Mouse (Mus musculus): ENCODE results near the gene Coch. TPM values are rescaled to one million over a fixed set of nuclear protein-coding genes. Genes with fewer than 3 reads are reported as not detected.

Gene Coch
- polyA plus RNA-seq, 1 experiment from 2014 or later, result 11.5 TPM

DNA sequence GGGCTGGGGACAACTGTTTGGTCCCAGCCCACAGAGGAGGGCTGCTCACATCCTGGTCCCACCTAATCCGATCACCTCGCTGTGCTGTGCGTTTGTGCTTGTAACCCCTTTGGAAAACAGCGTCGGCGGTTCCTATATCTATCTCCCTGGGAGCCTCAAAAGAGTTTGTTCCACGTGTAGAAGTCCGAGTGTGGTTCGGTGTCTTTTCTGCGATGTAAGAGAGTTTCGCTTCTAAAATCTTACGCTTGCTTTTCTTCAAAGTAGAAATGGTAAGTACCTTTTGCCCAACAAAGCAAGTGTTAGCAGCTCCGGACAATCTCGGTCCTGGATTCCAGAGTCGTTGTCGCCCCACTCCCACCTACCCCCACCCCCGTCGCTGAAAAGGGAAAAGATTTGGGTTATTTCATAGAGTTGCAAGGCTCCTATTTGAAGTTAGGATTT, 909 bp downstream of the Coch start:
- peaks cover 57% of the 10 kb centered on the region for H3K27me3 ChIP-seq
- no peak overlapping the region for H3K27ac ChIP-seq (replicated peaks)
- ATAC-seq (ENCODE audit: low read depth), result peak; percentile 40; the same call in 1 of the 2 replicates
- H3K36me3 ChIP-seq, result no peaks in the 10 kb centered on the region
- WGBS, result 3% methylated on average over 18 of the region's 18 CpGs
- H3K9ac ChIP-seq, result peak overlapping the region; percentile 76
- H3K4me2 ChIP-seq, result peak overlapping the region; percentile 95
- H3K4me1 ChIP-seq (replicated peaks), result peaks cover 23% of the 10 kb centered on the region
- H3K9me3 ChIP-seq, result no peaks in the 10 kb centered on the region; the same call in 1 of the 2 replicates
- peak overlapping the region; percentile 72 for H3K4me3 ChIP-seq

DNA sequence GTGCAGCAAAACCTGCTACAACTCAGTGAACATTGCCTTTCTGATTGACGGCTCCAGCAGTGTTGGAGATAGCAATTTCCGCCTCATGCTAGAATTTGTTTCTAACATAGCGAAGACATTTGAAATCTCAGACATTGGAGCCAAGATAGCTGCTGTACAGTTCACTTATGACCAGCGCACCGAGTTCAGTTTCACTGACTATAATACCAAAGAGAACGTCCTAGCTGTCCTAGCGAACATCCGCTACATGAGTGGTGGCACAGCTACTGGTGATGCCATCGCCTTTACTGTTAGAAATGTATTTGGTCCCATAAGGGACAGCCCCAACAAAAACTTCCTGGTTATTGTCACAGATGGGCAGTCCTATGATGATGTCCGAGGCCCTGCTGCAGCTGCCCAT, 10.2 kb downstream of the Coch start:
- WGBS, result 98% methylated on average over 10 of the region's 10 CpGs

DNA sequence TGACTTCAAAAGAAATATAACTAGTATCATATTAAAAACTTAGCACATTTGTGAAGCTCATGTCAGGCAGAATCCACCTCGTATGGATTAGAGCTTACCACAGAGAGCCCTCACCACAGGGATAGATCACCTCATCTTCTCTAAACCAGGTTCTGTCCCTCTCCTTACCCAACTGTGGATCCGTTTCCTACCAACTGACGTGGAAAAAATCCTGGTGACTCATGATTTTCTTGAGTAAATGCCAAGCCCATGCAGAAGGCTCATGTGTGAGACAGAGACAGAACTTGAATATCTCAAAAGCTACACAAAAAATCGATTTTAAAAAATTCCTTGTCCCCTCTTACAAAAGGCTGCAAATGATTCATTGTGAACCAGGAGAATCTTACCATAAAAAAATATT, 13.0 kb downstream of the Coch start:
- Histone ChIP-seq H3K9me3 (no peaks in the 10 kb centered on the region), H3K4me1 (replicated peaks) (no peaks in the 10 kb centered on the region), H3K36me3 (peaks cover 41% of the 10 kb centered on the region), H3K27me3 (no peaks in the 10 kb centered on the region), H3K9ac (no peak overlapping the region), H3K4me3 (no peak overlapping the region), H3K4me2 (no peak overlapping the region), H3K27ac (replicated peaks) (no peak overlapping the region)
- ATAC-seq (ENCODE audit: low read depth), result no peak
- WGBS, result 87% methylated on average over 4 of the region's 4 CpGs

More for the DNA sequence above, 10.2 kb downstream of the Coch start:
- H3K27me3 ChIP-seq, result no peaks in the 10 kb centered on the region
- H3K4me1 ChIP-seq (replicated peaks), result no peaks in the 10 kb centered on the region
- H3K9ac ChIP-seq, result no peak overlapping the region
- no peak overlapping the region for H3K4me3 ChIP-seq
- no peak overlapping the region for H3K4me2 ChIP-seq
- H3K36me3 ChIP-seq, result peaks cover 30% of the 10 kb centered on the region
- ATAC-seq (ENCODE audit: low read depth), result 0 out of 2 replicates have a peak, but pooled peaks have one; percentile 27
- H3K27ac ChIP-seq (replicated peaks), result no peak overlapping the region
- no peaks in the 10 kb centered on the region for H3K9me3 ChIP-seq

DNA sequence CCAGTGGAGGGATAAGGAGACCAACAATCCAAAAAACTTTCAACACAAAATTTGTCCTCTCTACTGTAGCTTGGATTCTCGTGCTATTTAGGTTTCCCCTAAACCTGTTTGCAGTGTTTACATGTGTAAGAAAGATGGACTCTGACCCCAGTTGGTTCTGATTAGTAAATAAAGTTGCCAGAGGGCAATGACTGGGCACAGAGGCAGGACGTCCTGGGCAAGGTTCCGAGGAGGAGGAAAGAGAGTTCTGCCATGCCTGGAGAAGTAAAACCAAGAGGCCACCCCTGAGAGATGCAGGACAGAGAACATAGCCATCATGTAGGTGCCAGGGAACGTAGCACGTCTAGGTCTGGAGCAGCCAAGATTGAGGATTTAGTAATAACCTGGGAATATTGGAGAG, 19.2 kb downstream of the Coch start:
- Histone ChIP-seq H3K9me3 (no peaks in the 10 kb centered on the region), H3K4me2 (no peak overlapping the region), H3K27me3 (no peaks in the 10 kb centered on the region), H3K27ac (replicated peaks) (no peak overlapping the region), H3K9ac (no peak overlapping the region), H3K4me3 (no peak overlapping the region), H3K36me3 (peaks cover 60% of the 10 kb centered on the region), H3K4me1 (replicated peaks) (no peaks in the 10 kb centered on the region)
- ATAC-seq (ENCODE audit: low read depth), result no peak
- WGBS, result 92% methylated on average over 5 of the region's 5 CpGs

DNA sequence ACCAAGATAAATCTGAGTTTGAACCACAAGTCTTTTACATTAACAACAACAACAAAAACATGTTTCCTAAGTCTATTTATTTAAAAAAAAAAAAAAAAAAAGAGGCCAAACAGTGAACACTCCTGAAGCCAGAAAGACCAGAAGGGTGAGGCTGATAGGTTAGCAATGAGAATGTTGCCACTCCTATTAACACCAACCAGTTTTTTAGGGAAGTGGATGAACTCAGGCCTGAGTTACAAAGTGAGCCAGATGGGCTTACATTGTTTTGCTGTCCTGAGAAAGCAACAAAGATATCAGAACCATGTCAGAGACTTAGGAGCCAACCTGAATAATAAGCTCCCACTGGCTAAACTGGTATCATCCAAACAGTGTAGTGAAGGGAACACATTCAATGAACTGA, 27.4 kb downstream of the Coch start:
- ATAC-seq (ENCODE audit: low read depth), result no peak
- Histone ChIP-seq H3K36me3 (peaks cover 41% of the 10 kb centered on the region), H3K9ac (no peak overlapping the region), H3K4me3 (no peak overlapping the region), H3K27me3 (no peaks in the 10 kb centered on the region), H3K4me1 (replicated peaks) (no peaks in the 10 kb centered on the region), H3K27ac (replicated peaks) (no peak overlapping the region), H3K9me3 (no peaks in the 10 kb centered on the region), H3K4me2 (no peak overlapping the region)

DNA sequence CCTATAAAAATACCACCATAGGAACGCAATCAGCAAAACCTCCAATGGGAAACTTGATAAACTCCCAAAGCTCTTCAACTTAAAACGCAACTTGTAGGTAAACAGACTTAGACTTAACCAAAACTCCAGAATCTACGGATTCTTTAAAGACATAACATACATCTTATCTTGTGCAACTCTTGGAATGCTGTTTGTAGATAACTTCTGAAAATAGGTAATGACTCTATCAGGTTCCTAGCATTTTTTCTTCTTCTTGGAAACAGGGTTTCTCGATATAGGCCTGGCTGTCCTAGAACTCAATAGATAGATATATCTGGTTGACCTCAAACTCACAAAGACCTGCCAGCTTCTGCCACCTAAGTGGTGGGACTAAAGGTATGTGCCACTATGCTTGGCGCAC, 28.0 kb downstream of the Coch start:
- H3K27ac ChIP-seq (replicated peaks), result no peak overlapping the region
- no peaks in the 10 kb centered on the region for H3K27me3 ChIP-seq
- H3K4me2 ChIP-seq, result no peak overlapping the region
- ATAC-seq (ENCODE audit: low read depth), result no peak
- H3K9me3 ChIP-seq, result no peaks in the 10 kb centered on the region
- 96% methylated on average over 5 of the region's 5 CpGs for WGBS
- H3K4me3 ChIP-seq, result no peak overlapping the region
- H3K4me1 ChIP-seq (replicated peaks), result no peaks in the 10 kb centered on the region
- H3K36me3 ChIP-seq, result peaks cover 36% of the 10 kb centered on the region
- H3K9ac ChIP-seq, result no peak overlapping the region

DNA sequence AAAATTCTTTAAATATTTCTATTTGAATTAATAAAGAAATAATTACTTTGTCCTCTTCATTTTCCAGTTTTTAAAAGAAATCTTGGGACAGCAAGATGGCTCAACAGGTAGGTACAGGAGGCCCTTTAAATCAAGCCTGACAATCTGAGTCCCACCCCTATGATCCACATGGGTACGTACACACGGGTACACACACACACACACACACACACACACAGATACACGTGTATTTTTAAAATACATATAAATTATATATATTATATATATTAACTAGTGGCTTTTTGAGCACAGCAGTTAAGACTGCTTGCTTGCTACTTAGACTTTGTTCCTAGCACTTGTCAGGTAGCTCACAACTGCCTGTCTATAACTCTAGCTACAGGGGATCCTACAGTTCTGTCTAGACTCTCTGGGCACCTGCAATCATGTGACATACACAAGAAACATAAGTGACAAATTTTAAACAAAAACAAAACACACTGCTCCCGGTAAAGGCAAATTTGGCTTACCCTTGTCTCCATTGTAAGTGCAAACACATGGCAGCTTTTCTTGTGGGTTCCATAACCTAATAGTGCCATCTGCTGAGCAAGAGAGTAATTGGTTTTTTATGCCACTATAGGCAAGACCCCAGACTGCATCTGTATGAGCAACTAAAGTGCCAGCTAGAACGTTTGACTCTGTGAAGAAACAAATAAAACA, 29.7 kb downstream of the Coch start:
- peak; percentile 81; the same call in 1 of the 2 replicates for ATAC-seq (ENCODE audit: low read depth)
- Histone ChIP-seq H3K9ac (no peak overlapping the region), H3K36me3 (peaks cover 28% of the 10 kb centered on the region), H3K4me3 (no peak overlapping the region), H3K4me1 (replicated peaks) (no peaks in the 10 kb centered on the region), H3K9me3 (no peaks in the 10 kb centered on the region), H3K27me3 (no peaks in the 10 kb centered on the region), H3K27ac (replicated peaks) (no peak overlapping the region), H3K4me2 (no peak overlapping the region)
- WGBS, result 75% methylated on average over 5 of the region's 5 CpGs

DNA sequence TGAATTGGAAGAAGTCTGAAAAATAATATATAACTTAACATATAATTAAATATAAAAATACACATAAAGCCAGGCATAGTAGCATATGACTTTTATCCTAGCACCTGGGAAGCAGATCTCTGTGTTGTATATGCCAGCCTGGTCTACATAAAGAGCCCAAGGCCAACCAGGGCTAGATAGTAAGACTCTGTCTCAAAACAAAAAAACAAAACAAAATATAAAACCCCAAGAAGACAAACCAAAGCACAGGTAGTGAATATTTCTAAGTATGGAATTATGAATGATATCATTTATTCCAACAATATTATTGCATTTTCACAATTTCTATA, 30.2 kb downstream of the Coch start:
- no peak overlapping the region for H3K4me2 ChIP-seq
- 0 out of 2 replicates have a peak, but pooled peaks have one; percentile 40 for ATAC-seq (ENCODE audit: low read depth)
- H3K9ac ChIP-seq, result no peak overlapping the region
- H3K4me1 ChIP-seq (replicated peaks), result no peaks in the 10 kb centered on the region
- H3K27me3 ChIP-seq, result no peaks in the 10 kb centered on the region
- no peak overlapping the region for H3K27ac ChIP-seq (replicated peaks)
- H3K4me3 ChIP-seq, result no peak overlapping the region
- H3K9me3 ChIP-seq, result no peaks in the 10 kb centered on the region
- H3K36me3 ChIP-seq, result peaks cover 24% of the 10 kb centered on the region

DNA sequence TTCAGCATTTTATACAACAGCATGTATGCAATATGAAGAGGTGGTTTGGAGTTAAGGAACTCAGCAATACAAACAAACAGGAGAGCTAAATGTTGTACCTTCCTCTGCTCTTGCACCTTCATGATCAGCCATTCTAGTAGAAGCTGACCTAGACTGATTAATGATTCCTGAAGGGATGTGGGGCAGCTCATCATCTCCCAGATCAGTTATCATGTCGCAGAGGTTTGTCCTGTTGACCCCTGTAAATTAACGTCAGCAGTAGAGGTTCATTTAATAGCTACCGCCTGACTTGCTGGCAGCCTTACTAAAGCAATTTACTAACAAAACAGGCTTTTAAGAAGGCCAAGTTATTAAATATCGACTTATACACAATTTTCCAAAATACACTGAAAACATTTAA, 40.3 kb downstream of the Coch start:
- no peak overlapping the region for H3K9ac ChIP-seq
- no peaks in the 10 kb centered on the region; the same call in 1 of the 2 replicates for H3K36me3 ChIP-seq
- ATAC-seq (ENCODE audit: low read depth), result no peak
- H3K27me3 ChIP-seq, result no peaks in the 10 kb centered on the region
- no peak overlapping the region for H3K4me3 ChIP-seq
- H3K9me3 ChIP-seq, result no peaks in the 10 kb centered on the region
- no peaks in the 10 kb centered on the region for H3K4me1 ChIP-seq (replicated peaks)
- H3K4me2 ChIP-seq, result no peak overlapping the region
- no peak overlapping the region for H3K27ac ChIP-seq (replicated peaks)
- WGBS, result 72% methylated on average over 4 of the region's 4 CpGs

DNA sequence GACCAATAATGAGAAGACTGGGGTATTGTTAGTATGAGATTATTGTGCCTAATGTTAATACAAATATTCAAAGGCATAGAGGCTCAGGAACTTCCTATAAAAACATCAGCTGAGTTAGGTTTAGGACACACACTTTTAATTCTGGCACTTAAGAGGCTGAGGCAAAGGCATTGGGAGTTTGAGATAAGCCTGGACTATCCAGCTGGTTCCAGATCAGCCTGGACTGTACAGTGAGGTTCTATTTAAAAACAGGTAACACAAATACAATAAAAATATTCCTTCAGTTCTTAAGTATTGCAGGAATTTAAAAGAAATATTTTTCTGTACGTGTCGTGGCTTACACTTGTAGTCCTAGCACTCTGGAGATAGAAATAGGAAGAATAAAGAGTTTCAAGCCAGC, 43.1 kb downstream of the Coch start:
- no peak overlapping the region for H3K4me3 ChIP-seq
- H3K36me3 ChIP-seq, result no peaks in the 10 kb centered on the region; the same call in 1 of the 2 replicates
- H3K4me1 ChIP-seq (replicated peaks), result no peaks in the 10 kb centered on the region
- H3K27me3 ChIP-seq, result no peaks in the 10 kb centered on the region
- no peak overlapping the region for H3K27ac ChIP-seq (replicated peaks)
- no peak for ATAC-seq (ENCODE audit: low read depth)
- WGBS, result 97% methylated on average over 2 of the region's 2 CpGs
- H3K4me2 ChIP-seq, result no peak overlapping the region
- no peaks in the 10 kb centered on the region for H3K9me3 ChIP-seq
- H3K9ac ChIP-seq, result no peak overlapping the region

DNA sequence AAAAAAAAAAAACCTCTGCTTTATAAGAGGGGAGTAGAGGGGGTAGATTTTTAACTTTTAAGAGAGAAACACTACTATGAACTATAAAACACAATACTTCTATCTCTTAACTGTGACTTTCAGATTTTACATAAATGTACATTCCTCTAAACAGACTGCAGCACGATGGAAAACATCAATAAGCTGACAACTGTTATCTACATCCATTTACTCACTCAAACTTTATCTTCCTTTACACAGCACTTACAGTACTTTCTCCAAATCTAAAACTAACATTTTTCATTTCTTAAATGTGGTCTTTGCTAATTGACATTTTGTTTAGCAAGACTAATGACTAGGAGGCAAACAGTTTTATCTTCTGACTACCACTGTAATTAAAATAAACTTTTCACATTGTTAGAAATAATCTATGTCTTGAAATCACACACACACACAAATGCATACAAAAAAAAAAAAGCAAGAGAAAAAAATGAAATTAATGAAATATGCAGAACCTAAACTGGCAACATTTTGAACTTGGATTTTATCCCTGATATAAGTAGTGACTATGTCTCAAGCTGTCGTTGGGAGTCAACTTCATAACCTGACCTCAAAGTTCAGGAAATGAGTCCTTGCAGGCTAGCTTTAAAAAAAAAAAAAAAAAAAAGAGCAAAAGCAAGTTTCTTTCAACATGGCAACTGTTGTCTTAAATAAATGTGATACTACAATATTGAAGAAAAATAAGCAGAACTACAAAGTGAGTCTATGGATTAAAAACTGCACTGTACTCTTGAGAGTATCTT, 43.7 kb downstream of the Coch start:
- ATAC-seq (ENCODE audit: low read depth), result no peak
- H3K36me3 ChIP-seq, result no peaks in the 10 kb centered on the region; the same call in 1 of the 2 replicates
- WGBS, result 81% methylated on average over 2 of the region's 2 CpGs
- no peak overlapping the region for H3K4me2 ChIP-seq
- no peaks in the 10 kb centered on the region for H3K4me1 ChIP-seq (replicated peaks)
- no peak overlapping the region for H3K27ac ChIP-seq (replicated peaks)
- no peaks in the 10 kb centered on the region for H3K9me3 ChIP-seq
- H3K27me3 ChIP-seq, result no peaks in the 10 kb centered on the region
- H3K9ac ChIP-seq, result no peak overlapping the region
- no peak overlapping the region for H3K4me3 ChIP-seq

DNA sequence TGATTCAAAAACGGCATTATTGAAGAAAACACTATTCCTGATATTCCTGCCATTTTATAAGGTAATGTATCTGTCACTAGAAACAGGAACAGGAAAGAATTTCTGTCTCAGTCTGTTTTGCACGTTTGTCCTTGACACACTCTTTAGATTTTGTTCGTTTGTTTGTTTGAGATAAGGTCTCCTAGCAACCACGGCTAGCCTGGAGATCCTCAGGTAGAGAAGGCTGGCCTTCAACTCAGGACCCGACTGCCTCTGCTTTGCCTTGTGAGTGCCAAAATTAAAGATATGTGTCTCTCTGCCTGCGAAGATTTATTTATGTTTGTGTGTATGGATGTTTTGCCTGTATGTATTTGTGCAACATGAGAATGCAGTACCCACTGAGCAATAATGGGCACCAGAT, 48.7 kb downstream of the Coch start:
- Histone ChIP-seq H3K4me2 (no peak overlapping the region), H3K36me3 (peaks cover 1% of the 10 kb centered on the region; the same call in 1 of the 2 replicates), H3K9me3 (no peaks in the 10 kb centered on the region), H3K4me3 (no peak overlapping the region), H3K4me1 (replicated peaks) (no peaks in the 10 kb centered on the region), H3K9ac (no peak overlapping the region), H3K27me3 (no peaks in the 10 kb centered on the region), H3K27ac (replicated peaks) (no peak overlapping the region)
- 80% methylated on average over 6 of the region's 6 CpGs for WGBS
- no peak for ATAC-seq (ENCODE audit: low read depth)

Data from neural tube, embryonic 13.5 days (tissue).